Mouse (Mus musculus): Measurements from ENCODE around the gene Ell2. TPM values are rescaled to one million over a fixed set of nuclear protein-coding genes. Genes with fewer than 3 reads are reported as not detected.

The Ell2 gene
- polyA plus RNA-seq, 1 experiment, result 5.1 TPM

GRCm38 (mm10) chr13:75789061-75789834 lies 82.7 kb downstream of the Ell2 start:
- no peak for TF ChIP-seq MAX (IDR thresholded peaks at IDR 0.05; ENCODE audit: low read depth)
- no peak for TF ChIP-seq MYOD1 (IDR thresholded peaks at IDR 0.05; ENCODE audit: control insufficient read depth in 1 of 3, insufficient read length in 2 of 3, low read depth in 2 of 3)
- no peak for TF ChIP-seq POLR2AphosphoS2 (IDR thresholded peaks at IDR 0.05; ENCODE audit: insufficient read length, low read depth)
- TF ChIP-seq CEBPB (IDR thresholded peaks at IDR 0.05; ENCODE audit: insufficient read depth, poor library complexity, severe bottlenecking), result no peak
- no peak for TF ChIP-seq TCF3 (IDR thresholded peaks at IDR 0.05; ENCODE audit: insufficient read length, low read depth)
- no peak for TF ChIP-seq REST (IDR thresholded peaks at IDR 0.05; ENCODE audit: insufficient read depth, insufficient read length)
- no peak for TF ChIP-seq SRF (IDR thresholded peaks at IDR 0.05; ENCODE audit: control insufficient read depth, insufficient read length, low read depth)
- TF ChIP-seq USF1 (IDR thresholded peaks at IDR 0.05; ENCODE audit: low read depth), result no peak
- TF ChIP-seq POLR2A (IDR thresholded peaks at IDR 0.05; ENCODE audit: insufficient read length, low read depth), result no peak
- no peak for TF ChIP-seq MYOG (IDR thresholded peaks at IDR 0.05; ENCODE audit: control insufficient read depth in 1 of 3, insufficient read depth in 1 of 3, insufficient read length in 2 of 3, low read depth in 2 of 3)
- TF ChIP-seq TCF12 (IDR thresholded peaks at IDR 0.05; ENCODE audit: insufficient read depth, poor library complexity, severe bottlenecking), result no peak
- TF ChIP-seq E2F4 (IDR thresholded peaks at IDR 0.05; ENCODE audit: insufficient read depth), result no peak
- H3ac ChIP-seq (ENCODE audit: control insufficient read depth, insufficient read length), result no peak overlapping the region
- no peaks in the 10 kb centered on the region for H3K27me3 ChIP-seq (ENCODE audit: control insufficient read depth, insufficient read depth, insufficient read length)
- H3K4me2 ChIP-seq (ENCODE audit: low read depth), result peak overlapping the region; percentile 18
- no peaks in the 10 kb centered on the region for H3K79me2 ChIP-seq (ENCODE audit: control insufficient read depth, insufficient read depth)
- no peaks in the 10 kb centered on the region for H3K36me3 ChIP-seq (ENCODE audit: control insufficient read depth, insufficient read depth)
- H3K4me3 ChIP-seq, result no peak overlapping the region

GRCm38 (mm10) chr13:75790550-75791205 lies 84.1 kb downstream of the Ell2 start:
- Histone ChIP-seq H3K4me3 (no peak overlapping the region), H3K79me2 (ENCODE audit: control insufficient read depth, insufficient read depth) (no peaks in the 10 kb centered on the region), H3K27me3 (ENCODE audit: control insufficient read depth, insufficient read depth, insufficient read length) (no peaks in the 10 kb centered on the region), H3K36me3 (ENCODE audit: control insufficient read depth, insufficient read depth) (no peaks in the 10 kb centered on the region), H3ac (ENCODE audit: control insufficient read depth, insufficient read length) (no peak overlapping the region), H3K4me2 (ENCODE audit: low read depth) (no peak overlapping the region)
- TF ChIP-seq POLR2A (IDR thresholded peaks at IDR 0.05; ENCODE audit: insufficient read length, low read depth), result no peak
- no peak for TF ChIP-seq TCF3 (IDR thresholded peaks at IDR 0.05; ENCODE audit: insufficient read length, low read depth)
- TF ChIP-seq POLR2AphosphoS2 (IDR thresholded peaks at IDR 0.05; ENCODE audit: insufficient read length, low read depth), result no peak
- no peak for TF ChIP-seq USF1 (IDR thresholded peaks at IDR 0.05; ENCODE audit: low read depth)
- no peak for TF ChIP-seq CEBPB (IDR thresholded peaks at IDR 0.05; ENCODE audit: insufficient read depth, poor library complexity, severe bottlenecking)

GRCm38 (mm10) chr13:75793863-75794629 lies 87.5 kb downstream of the Ell2 start:
- no peak overlapping the region for H3K4me3 ChIP-seq
- no peaks in the 10 kb centered on the region for H3K27me3 ChIP-seq (ENCODE audit: control insufficient read depth, insufficient read depth, insufficient read length)
- no peak for TF ChIP-seq POLR2AphosphoS2 (IDR thresholded peaks at IDR 0.05; ENCODE audit: insufficient read length, low read depth)
- TF ChIP-seq E2F4 (IDR thresholded peaks at IDR 0.05; ENCODE audit: insufficient read depth), result no peak
- TF ChIP-seq POLR2A (IDR thresholded peaks at IDR 0.05; ENCODE audit: insufficient read length, low read depth), result no peak
- TF ChIP-seq MYOD1 (IDR thresholded peaks at IDR 0.05; ENCODE audit: control insufficient read depth in 1 of 3, insufficient read length in 2 of 3, low read depth in 2 of 3), result no peak
- no peak for TF ChIP-seq MAX (IDR thresholded peaks at IDR 0.05; ENCODE audit: low read depth)
- TF ChIP-seq CEBPB (IDR thresholded peaks at IDR 0.05; ENCODE audit: insufficient read depth, poor library complexity, severe bottlenecking), result no peak
- no peak for TF ChIP-seq TCF3 (IDR thresholded peaks at IDR 0.05; ENCODE audit: insufficient read length, low read depth)
- no peak for TF ChIP-seq SRF (IDR thresholded peaks at IDR 0.05; ENCODE audit: control insufficient read depth, insufficient read length, low read depth)
- TF ChIP-seq REST (IDR thresholded peaks at IDR 0.05; ENCODE audit: insufficient read depth, insufficient read length), result no peak
- TF ChIP-seq TCF12 (IDR thresholded peaks at IDR 0.05; ENCODE audit: insufficient read depth, poor library complexity, severe bottlenecking), result no peak
- TF ChIP-seq USF1 (IDR thresholded peaks at IDR 0.05; ENCODE audit: low read depth), result no peak
- TF ChIP-seq MYOG (IDR thresholded peaks at IDR 0.05; ENCODE audit: control insufficient read depth in 1 of 3, insufficient read depth in 1 of 3, insufficient read length in 2 of 3, low read depth in 2 of 3), result no peak
- no peaks in the 10 kb centered on the region for H3K79me2 ChIP-seq (ENCODE audit: control insufficient read depth, insufficient read depth)
- H3K36me3 ChIP-seq (ENCODE audit: control insufficient read depth, insufficient read depth), result no peaks in the 10 kb centered on the region
- no peak overlapping the region for H3K4me2 ChIP-seq (ENCODE audit: low read depth)
- no peak overlapping the region for H3ac ChIP-seq (ENCODE audit: control insufficient read depth, insufficient read length)

- peak overlapping the region; percentile 11 for H3K4me3 ChIP-seq
- peak; percentile 89 for TF ChIP-seq CEBPB (IDR thresholded peaks at IDR 0.05; ENCODE audit: insufficient read depth, poor library complexity, severe bottlenecking)
- TF ChIP-seq MYOG (IDR thresholded peaks at IDR 0.05; ENCODE audit: control insufficient read depth in 1 of 3, insufficient read depth in 1 of 3, insufficient read length in 2 of 3, low read depth in 2 of 3), result peak; percentile 28 to 88 (median 78)
- peak; percentile 19 to 93 (median 89) for TF ChIP-seq MYOD1 (IDR thresholded peaks at IDR 0.05; ENCODE audit: control insufficient read depth in 1 of 3, insufficient read length in 2 of 3, low read depth in 2 of 3)
- no peak for TF ChIP-seq USF1 (IDR thresholded peaks at IDR 0.05; ENCODE audit: low read depth)
- TF ChIP-seq POLR2AphosphoS2 (IDR thresholded peaks at IDR 0.05; ENCODE audit: insufficient read length, low read depth), result peak; percentile 57
- peak; percentile 67 for TF ChIP-seq POLR2A (IDR thresholded peaks at IDR 0.05; ENCODE audit: insufficient read length, low read depth)
- TF ChIP-seq TCF12 (IDR thresholded peaks at IDR 0.05; ENCODE audit: insufficient read depth, poor library complexity, severe bottlenecking), result no peak
Measured at GRCm38 (mm10) chr13:75797369-75798141, 91.0 kb downstream of the Ell2 start.

More at GRCm38 (mm10) chr13:75797369-75798141, 91.0 kb downstream of the Ell2 start:
- H3K4me2 ChIP-seq (ENCODE audit: low read depth), result peak overlapping the region; percentile 88
- H3K79me2 ChIP-seq (ENCODE audit: control insufficient read depth, insufficient read depth), result no peaks in the 10 kb centered on the region
- no peak overlapping the region for H3ac ChIP-seq (ENCODE audit: control insufficient read depth, insufficient read length)
- no peaks in the 10 kb centered on the region for H3K36me3 ChIP-seq (ENCODE audit: control insufficient read depth, insufficient read depth)
- no peaks in the 10 kb centered on the region for H3K27me3 ChIP-seq (ENCODE audit: control insufficient read depth, insufficient read depth, insufficient read length)
